Mouse (Mus musculus) liver, adult 10 weeks (tissue): Measurements from ENCODE around the gene Krtcap2. TPM values are rescaled to one million over a fixed set of nuclear protein-coding genes. Genes with fewer than 3 reads are reported as not detected.

Experiments
- polyA plus RNA-seq: library from polyadenylated mRNA; stranded (reverse); fragments of 350-450 nt; fragmentation: Illumina TruSeq; extraction: RNeasy Lipid Tissue Mini Kit (QIAGEN cat#74804); gene quantifications from one replicate; pipeline ENCODE4 v1.2.3, GENCODE M21; 2014; ENCODE audit warnings: low read depth, low replicate concordance

Gene Krtcap2
- 38.0 TPM for polyA plus RNA-seq

GRCm38 (mm10) chr3:89245688-89246171 lies at the start of gene Krtcap2:
TSS of gene Krtcap2 (plus strand) at chr3:89245966.

GRCm38 (mm10) chr3:89202253-89203141 lies 43.3 kb upstream of the Krtcap2 start, which contains the start of gene Gba:
TSS of gene Gba (plus strand) at chr3:89202928.

GRCm38 (mm10) chr3:89214681-89215411 lies 30.9 kb upstream of the Krtcap2 start, which contains the start of gene Thbs3:
TSS of gene Thbs3 (plus strand) at chr3:89215180.

GRCm38 (mm10) chr3:89226900-89227299 lies 18.9 kb upstream of the Krtcap2 start, which contains the start of gene Mtx1:
TSS of gene Mtx1 (minus strand) at chr3:89227088.

GRCm38 (mm10) chr3:89228836-89229235 lies 16.9 kb upstream of the Krtcap2 start, which contains the start of gene Muc1:
TSS of gene Muc1 (plus strand) at chr3:89229057.

GRCm38 (mm10) chr3:89246261-89247100 lies 715 bp downstream of the Krtcap2 start, which contains the start of gene Trim46:
TSS of gene Trim46 (minus strand) at chr3:89246309.

GRCm38 (mm10) chr3:89259076-89259475 lies 13.3 kb downstream of the Krtcap2 start, which contains the start of gene Dpm3:
TSS of gene Dpm3 (plus strand) at chr3:89259358.

GRCm38 (mm10) chr3:89270051-89270755 lies 24.4 kb downstream of the Krtcap2 start, which contains the start of gene Slc50a1:
TSS of gene Slc50a1 (minus strand) at chr3:89270570.

GRCm38 (mm10) chr3:89280606-89281511 lies 35.1 kb downstream of the Krtcap2 start, which contains the start of gene Efna1:
TSS of gene Efna1 (minus strand) at chr3:89281142.

Other genes with a start within 250 kb of the Krtcap2 start
- 1.8 TPM for gene Rusc1, start 152.7 kb upstream of the Krtcap2 start, polyA plus RNA-seq
- gene Gm43738, start 144.9 kb upstream of the Krtcap2 start, polyA plus RNA-seq = not detected
- gene Fdps, start 144.0 kb upstream of the Krtcap2 start, polyA plus RNA-seq = 96.2 TPM
- 35.7 TPM for gene Pklr, start 109.8 kb upstream of the Krtcap2 start, polyA plus RNA-seq
- gene Hcn3, start 85.8 kb upstream of the Krtcap2 start, polyA plus RNA-seq = not detected
- gene Clk2, start 81.2 kb upstream of the Krtcap2 start, polyA plus RNA-seq = 8.1 TPM
- gene Scamp3, start 68.5 kb upstream of the Krtcap2 start, polyA plus RNA-seq = 9.4 TPM
- not detected for gene Fam189b, start 62.8 kb upstream of the Krtcap2 start, polyA plus RNA-seq
- gene Gba, start 43.0 kb upstream of the Krtcap2 start, polyA plus RNA-seq = 10.3 TPM
- gene Thbs3, start 30.8 kb upstream of the Krtcap2 start, polyA plus RNA-seq = not detected
- 32.9 TPM for gene Mtx1, start 18.9 kb upstream of the Krtcap2 start, polyA plus RNA-seq
- 0.87 TPM for gene Muc1, start 16.9 kb upstream of the Krtcap2 start, polyA plus RNA-seq
- gene Trim46, start 343 bp downstream of the Krtcap2 start, polyA plus RNA-seq = not detected
- not detected for gene Dpm3, start 13.4 kb downstream of the Krtcap2 start, polyA plus RNA-seq
- 5.9 TPM for gene Slc50a1, start 24.6 kb downstream of the Krtcap2 start, polyA plus RNA-seq
- gene Efna1, start 35.2 kb downstream of the Krtcap2 start, polyA plus RNA-seq = 11.2 TPM
- not detected for gene Efna3, start 77.0 kb downstream of the Krtcap2 start, polyA plus RNA-seq
- gene Efna4, start 92.1 kb downstream of the Krtcap2 start, polyA plus RNA-seq = not detected
- gene Adam15, start 104.0 kb downstream of the Krtcap2 start, polyA plus RNA-seq = 0.74 TPM
- not detected for gene Dcst2, start 116.0 kb downstream of the Krtcap2 start, polyA plus RNA-seq
- not detected for gene Dcst1, start 119.3 kb downstream of the Krtcap2 start, polyA plus RNA-seq
- 6.9 TPM for gene Zbtb7b, start 148.8 kb downstream of the Krtcap2 start, polyA plus RNA-seq
- gene Lenep, start 156.8 kb downstream of the Krtcap2 start, polyA plus RNA-seq = 1.6 TPM
- 3.2 TPM for gene Flad1, start 165.9 kb downstream of the Krtcap2 start, polyA plus RNA-seq
- 3.3 TPM for gene Cks1b, start 172.4 kb downstream of the Krtcap2 start, polyA plus RNA-seq
- 21.4 TPM for gene Shc1, start 172.5 kb downstream of the Krtcap2 start, polyA plus RNA-seq
- gene Pygo2, start 184.2 kb downstream of the Krtcap2 start, polyA plus RNA-seq = 6.0 TPM
- 2.6 TPM for gene Pbxip1, start 190.7 kb downstream of the Krtcap2 start, polyA plus RNA-seq
- 8.8 TPM for gene Pmvk, start 208.6 kb downstream of the Krtcap2 start, polyA plus RNA-seq